In the genomic region with DNA sequence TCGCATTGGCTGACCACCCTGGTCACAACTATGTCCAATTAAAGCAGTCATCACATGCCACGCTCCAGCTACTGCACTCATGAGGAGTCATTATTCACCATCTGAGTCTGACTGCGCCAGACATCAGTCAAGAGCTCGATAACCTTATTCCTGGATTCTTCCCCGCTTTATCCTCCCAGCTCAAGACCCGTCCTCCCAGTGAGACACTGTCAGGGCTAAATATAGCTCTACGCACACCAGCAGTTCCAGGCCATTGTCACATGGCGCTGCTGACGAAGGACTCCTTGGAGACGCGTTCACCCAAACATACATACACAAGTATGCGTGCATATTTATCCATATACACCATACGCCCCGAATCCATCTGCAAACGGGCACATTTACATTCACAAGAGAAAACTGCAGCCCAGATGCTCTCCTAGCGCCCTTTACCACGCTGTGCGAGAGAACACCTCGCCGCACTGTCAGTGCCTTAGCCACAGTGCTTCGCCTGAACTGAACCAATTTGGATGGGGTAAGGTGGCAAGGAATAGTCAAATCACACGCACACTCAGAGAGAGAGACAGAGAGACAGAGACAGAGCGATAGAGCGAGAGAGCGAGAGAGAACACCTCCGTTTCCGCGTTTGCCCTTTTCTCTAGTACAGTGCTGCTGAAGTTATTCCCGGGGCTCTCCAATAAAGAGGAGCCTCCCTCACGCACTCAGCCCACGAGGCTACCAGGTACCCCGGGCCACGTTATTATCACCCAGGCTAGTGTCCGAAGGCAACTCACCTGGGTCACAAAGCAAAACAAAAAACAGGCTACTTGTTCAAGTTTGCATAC, we compare ENCODE assay signal across 8 mouse cellular contexts.
DNase-seq lines count a peak whose midpoint lies in the region; ATAC-seq lines count a peak whose summit lies in the region.

No protein-coding gene starts in this region.

- peak overlapping the region; percentile 67 for H3K4me3 ChIP-seq in embryonic facial prominence, embryonic 14.5 days (ENCODE audit: low read depth, low read length)
- peak overlapping the region; percentile 79 for H3K4me3 ChIP-seq in heart, embryonic 16.5 days (ENCODE audit: low read length)
- H3K4me3 ChIP-seq in limb, embryonic 10.5 days, result peak overlapping the region; percentile 94
- H3K4me3 ChIP-seq in midbrain, embryonic 13.5 days (replicated peaks), result peak overlapping the region; percentile 73

- no peaks in the 10 kb centered on the region for H3K36me3 ChIP-seq in embryonic facial prominence, embryonic 14.5 days (ENCODE audit: control insufficient read depth, insufficient read depth, low read length)
- no peaks in the 10 kb centered on the region for H3K36me3 ChIP-seq in heart, embryonic 16.5 days (ENCODE audit: control insufficient read depth, insufficient read depth)
- H3K36me3 ChIP-seq in limb, embryonic 10.5 days, result no peaks in the 10 kb centered on the region
- no peaks in the 10 kb centered on the region for H3K36me3 ChIP-seq in midbrain, embryonic 13.5 days

- 5% methylated on average over 34 of the region's 34 CpGs for WGBS in embryonic facial prominence, embryonic 14.5 days
- 1% methylated on average over 34 of the region's 34 CpGs for WGBS in heart, embryonic 16.5 days
- 12% methylated on average over 34 of the region's 34 CpGs for WGBS in limb, embryonic 10.5 days
- 2% methylated on average over 34 of the region's 34 CpGs for WGBS in midbrain, embryonic 13.5 days

- no peaks in the 10 kb centered on the region for H3K4me1 ChIP-seq in embryonic facial prominence, embryonic 14.5 days (ENCODE audit: control insufficient read depth, insufficient read depth, low read length)
- peaks cover 21% of the 10 kb centered on the region for H3K4me1 ChIP-seq in heart, embryonic 16.5 days (ENCODE audit: control insufficient read depth, insufficient read depth, low read length)
- H3K4me1 ChIP-seq in limb, embryonic 10.5 days, result peaks cover 58% of the 10 kb centered on the region
- peaks cover 41% of the 10 kb centered on the region for H3K4me1 ChIP-seq in midbrain, embryonic 13.5 days (replicated peaks)

- H3K27ac ChIP-seq in embryonic facial prominence, embryonic 14.5 days (replicated peaks; ENCODE audit: low read depth, low read length), result no peak overlapping the region
- peak overlapping the region; percentile 86 for H3K27ac ChIP-seq in heart, embryonic 16.5 days (ENCODE audit: low read length)
- peak overlapping the region; percentile 93 for H3K27ac ChIP-seq in limb, embryonic 10.5 days
- H3K27ac ChIP-seq in midbrain, embryonic 13.5 days, result peak overlapping the region; percentile 77

- intact Hi-C loops in gastrocnemius, postnatal 14 days (cut with DNase I; ENCODE audit: low total_unique reads), result no loop called here

- H3K9me3 ChIP-seq in embryonic facial prominence, embryonic 14.5 days (ENCODE audit: control insufficient read depth, low read length), result no peaks in the 10 kb centered on the region
- H3K9me3 ChIP-seq in heart, embryonic 16.5 days (replicated peaks; ENCODE audit: control insufficient read depth, low read length), result no peaks in the 10 kb centered on the region
- H3K9me3 ChIP-seq in limb, embryonic 10.5 days (replicated peaks), result no peaks in the 10 kb centered on the region
- no peaks in the 10 kb centered on the region for H3K9me3 ChIP-seq in midbrain, embryonic 13.5 days

- H3K27me3 ChIP-seq in embryonic facial prominence, embryonic 14.5 days (replicated peaks; ENCODE audit: control insufficient read depth, insufficient read depth, low read length), result no peaks in the 10 kb centered on the region
- H3K27me3 ChIP-seq in heart, embryonic 16.5 days (ENCODE audit: control insufficient read depth, insufficient read depth, low read length), result no peaks in the 10 kb centered on the region
- peaks cover 9% of the 10 kb centered on the region; the same call in 1 of the 2 replicates for H3K27me3 ChIP-seq in limb, embryonic 10.5 days (ENCODE audit: low read depth, poor library complexity, severe bottlenecking)
- H3K27me3 ChIP-seq in midbrain, embryonic 13.5 days, result peaks cover 16% of the 10 kb centered on the region; the same call in 1 of the 2 replicates

- ATAC-seq in embryonic facial prominence, embryonic 14.5 days (ENCODE audit: low read depth), result no peak
- peak; percentile 40; the same call in 1 of the 2 replicates for ATAC-seq in heart, embryonic 16.5 days (replicated peaks; ENCODE audit: extremely low read depth, insufficient read depth, low FRiP score)
- peak; percentile 16; the same call in 1 of the 2 replicates for ATAC-seq in midbrain, embryonic 13.5 days

- peak overlapping the region; percentile 71 for H3K9ac ChIP-seq in embryonic facial prominence, embryonic 14.5 days (ENCODE audit: low read depth, low read length)
- peak overlapping the region; percentile 85 for H3K9ac ChIP-seq in heart, embryonic 16.5 days (ENCODE audit: low read length)
- peak overlapping the region; percentile 82 for H3K9ac ChIP-seq in midbrain, embryonic 13.5 days (replicated peaks)

- peak; percentile 46 for DNase-seq in adrenal gland, postnatal 10 days
- no peak for DNase-seq in adrenal gland, adult 8-10 months
- DNase-seq in B cell, adult 2 months, result peak; percentile 35 to 41
- peak; percentile 53 for DNase-seq in embryonic facial prominence, embryonic 14.5 days (ENCODE audit: low spot score)
- peak; percentile 51 for DNase-seq in limb, embryonic 10.5 days (ENCODE audit: low spot score)
- no peak for DNase-seq in gastrocnemius, postnatal 14 days

- peak overlapping the region; percentile 70 for H3K4me2 ChIP-seq in embryonic facial prominence, embryonic 14.5 days (ENCODE audit: low read depth, low read length)
- peak overlapping the region; percentile 90 for H3K4me2 ChIP-seq in heart, embryonic 16.5 days (ENCODE audit: low read depth, low read length)
- peak overlapping the region; percentile 85 for H3K4me2 ChIP-seq in midbrain, embryonic 13.5 days (replicated peaks)

Comparison
In these comparisons a context has a peak if more than half of its experiments do, and no peak if none do; other contexts are left out.
1. DNase-seq: peak in adrenal gland, postnatal 10 days (single experiment), B cell, adult 2 months (2 of 2), embryonic facial prominence, embryonic 14.5 days (single experiment) and limb, embryonic 10.5 days (single experiment); none in adrenal gland, adult 8-10 months (single experiment) and gastrocnemius, postnatal 14 days (single experiment).
2. Peak in every context shown above with its lines, with median percentiles within 50 percentile points of each other: H3K4me2 ChIP-seq, H3K4me3 ChIP-seq and H3K9ac ChIP-seq.